In genomic region chr1:168233182-168233581, GRCm38 (mm10) we compare ENCODE assay signal across 24 mouse cellular contexts.
DNase-seq lines count a peak whose midpoint lies in the region; ATAC-seq and TF ChIP-seq lines count a peak whose summit lies in the region.
"Had no signal": no experiment of that assay in that cellular context is flagged by ENCODE, and none has a peak within 500 bp of the region (broad histone marks: within the 10 kb centered on the region; RNA-seq: fewer than 3 reads in every experiment).

No protein-coding gene starts in this region.

- peak overlapping the region; percentile 67 for H3K27ac ChIP-seq in gastrocnemius, adult 2 months
- H3K27ac ChIP-seq in embryonic facial prominence, embryonic 15.5 days (replicated peaks): 0 out of 2 replicates have a peak overlapping the region, but pooled peaks have one; percentile 44
- H3K27ac ChIP-seq in stomach, embryonic 15.5 days: peak overlapping the region; percentile 57; the same call in 1 of the 2 replicates
- H3K27ac ChIP-seq: hindbrain, embryonic 14.5 days; hindbrain, postnatal 0 days had no signal

- WGBS in embryonic facial prominence, embryonic 15.5 days: 95% methylated on average over 1 of the region's 1 CpGs
- 83% methylated on average over 1 of the region's 1 CpGs for WGBS in stomach, embryonic 15.5 days

- H3K9me3 ChIP-seq in embryonic facial prominence, embryonic 15.5 days (replicated peaks): no peaks in the 10 kb centered on the region
- H3K9me3 ChIP-seq in stomach, embryonic 15.5 days: no peaks in the 10 kb centered on the region

- no peaks in the 10 kb centered on the region for H3K27me3 ChIP-seq in embryonic facial prominence, embryonic 15.5 days
- H3K27me3 ChIP-seq in stomach, embryonic 15.5 days (replicated peaks): no peaks in the 10 kb centered on the region
- H3K27me3 ChIP-seq: CH12.LX, Patski had no signal

- intact Hi-C loops in gastrocnemius, adult 2 months (cut with DNase I): no loop called here

- no peak overlapping the region for H3K4me2 ChIP-seq in embryonic facial prominence, embryonic 15.5 days (replicated peaks)
- no peak overlapping the region for H3K4me2 ChIP-seq in stomach, embryonic 15.5 days
- H3K4me2 ChIP-seq: hindbrain, embryonic 14.5 days had no signal

- no peak for ATAC-seq in embryonic facial prominence, embryonic 15.5 days (ENCODE audit: insufficient number of reproducible peaks, low FRiP score, low TSS enrichment, low read depth)
- no peak for ATAC-seq in stomach, embryonic 15.5 days (ENCODE audit: insufficient read depth, low FRiP score, low read depth)
- ATAC-seq: forebrain, embryonic 14.5 days; forebrain, postnatal 0 days; hindbrain, postnatal 0 days; inflammation-experienced regulatory T-cells, adult 6 months; intestine, embryonic 16.5 days; Patski had no signal

- H3K4me3 ChIP-seq in gastrocnemius, adult 2 months: no peak overlapping the region
- H3K4me3 ChIP-seq in embryonic facial prominence, embryonic 15.5 days (replicated peaks): no peak overlapping the region
- H3K4me3 ChIP-seq in stomach, embryonic 15.5 days (replicated peaks): no peak overlapping the region

- peaks cover 38% of the 10 kb centered on the region for H3K4me1 ChIP-seq in embryonic facial prominence, embryonic 15.5 days
- peaks cover 17% of the 10 kb centered on the region; the same call in 1 of the 2 replicates for H3K4me1 ChIP-seq in stomach, embryonic 15.5 days

- DNase-seq in gastrocnemius, adult 2 months: no peak
- DNase-seq in gastrocnemius, postnatal 25 days: no peak
- DNase-seq in frontal cortex, postnatal 10 days (ENCODE audit: low spot score in 2 of 2): no peak
- no peak for DNase-seq in cerebellum, adult 11 months
- DNase-seq: adrenal gland, postnatal 10 days; adrenal gland, postnatal 36 days; B cell, adult 2 months; cerebellum, adult 2 months; cerebellum, adult 9-11 months; cerebellum, postnatal 25 days; forebrain, postnatal 0 days; gastrocnemius, postnatal 10 days; heart, adult 18-20 months; kidney, adult 18-20 months had no signal

- TF ChIP-seq CTCF in gastrocnemius, adult 2 months (IDR thresholded peaks at IDR 0.05): no peak

- H3K36me3 ChIP-seq in embryonic facial prominence, embryonic 15.5 days: no peaks in the 10 kb centered on the region
- no peaks in the 10 kb centered on the region for H3K36me3 ChIP-seq in stomach, embryonic 15.5 days
- H3K36me3 ChIP-seq: G1E had no signal

- no peak overlapping the region for H3K9ac ChIP-seq in embryonic facial prominence, embryonic 15.5 days
- no peak overlapping the region for H3K9ac ChIP-seq in stomach, embryonic 15.5 days
- H3K9ac ChIP-seq: forebrain, postnatal 0 days; hindbrain, embryonic 14.5 days had no signal
